Mouse (Mus musculus) liver, adult 2 months (tissue): Measurements from ENCODE around the gene Pask. TPM values are rescaled to one million over a fixed set of nuclear protein-coding genes. Genes with fewer than 3 reads are reported as not detected.

Source experiments
- DNase-seq: peaks from one replicate; pipeline ENCODE4 v3.0.0-alpha.2; 2011; ENCODE audit warnings: low read depth, low spot score; ENCODE audit errors: extremely low read depth
- H3K27ac ChIP-seq: fragments of 200-500 bp; replicated peaks from 2 replicates; pipeline ENCODE4 v1.5.1; 2012; ENCODE audit warnings: low read depth, mild to moderate bottlenecking, control low read depth, inconsistent platforms, low read length; ENCODE audit not compliant: insufficient read depth
- H3K27me3 ChIP-seq: fragments of 200-500 bp; 2 replicates; pipeline ENCODE4 v1.6.1; 2012; ENCODE audit warnings: mild to moderate bottlenecking, moderate library complexity, low read length, inconsistent platforms; ENCODE audit not compliant: control insufficient read depth, insufficient read depth
- H3K36me3 ChIP-seq: fragments of 200-500 bp; 2 replicates; pipeline ENCODE4 v1.6.1; 2012; ENCODE audit warnings: low read length, inconsistent platforms; ENCODE audit not compliant: control insufficient read depth, insufficient read depth
- H3K4me1 ChIP-seq: fragments of 200-500 bp; 2 replicates; pipeline ENCODE4 v1.6.1; 2011; ENCODE audit warnings: low read length; ENCODE audit not compliant: control insufficient read depth, insufficient read depth
- H3K4me3 ChIP-seq: fragments of 200-500 bp; 2 replicates; pipeline ENCODE4 v1.5.1; 2011; ENCODE audit warnings: low read depth, mild to moderate bottlenecking, control low read depth, low read length, moderate library complexity; ENCODE audit not compliant: insufficient read depth
- H3K79me2 ChIP-seq: fragments of 200-500 bp; 2 replicates; pipeline ENCODE4 v1.6.1; 2012; ENCODE audit warnings: inconsistent platforms, mild to moderate bottlenecking, low read length, moderate library complexity; ENCODE audit not compliant: control insufficient read depth, insufficient read depth
- H3K9ac ChIP-seq: fragments of 200-500 bp; 2 replicates; pipeline ENCODE4 v1.6.1; 2012; ENCODE audit warnings: low read depth, mild to moderate bottlenecking, control low read depth, inconsistent platforms, low read length
- CTCF ChIP-seq: fragments of 200-500 bp; IDR thresholded peaks from 2 replicates; pipeline ENCODE4 v1.5.1; 2011; ENCODE audit warnings: low read depth, low read length, control low read depth
- POLR2A ChIP-seq: fragments of 200-500 bp; IDR thresholded peaks from 2 replicates; pipeline ENCODE4 v1.6.1; 2011; ENCODE audit warnings: low read length, control low read depth; ENCODE audit not compliant: insufficient read depth; ENCODE audit errors: extremely low read depth
- WGBS: fragments of 180-500 bp; shearing (Covaris S2); methylation state at CpG from one replicate; pipeline ENCODE4 v1.1.7; 2018; 5-methylcytosine and 5-hydroxymethylcytosine counted together
- polyA plus RNA-seq: library from polyadenylated mRNA; depleted of rRNA; stranded (reverse); fragments of >200 nt; gene quantifications from 2 replicates; pipeline ENCODE4 v1.2.3, GENCODE M21; 2012
- total RNA-seq: library from RNA; depleted of rRNA; stranded (reverse); fragments of >200 nt; gene quantifications from 2 replicates; pipeline ENCODE4 v1.2.3, GENCODE M21; 2014

Pask gene
- total and polyA plus RNA-seq, 2 experiments, result 0.18 to 1.0 TPM

- Histone ChIP-seq H3K4me3 (no peak within 1 kb of the TSS), H3K27me3 (no peaks in the 10 kb centered on the region), H3K9ac (no peak within 1 kb of the TSS), H3K4me1 (peaks cover 2% of the 10 kb centered on the region; the same call in 1 of the 2 replicates), H3K36me3 (no peaks in the 10 kb centered on the region), H3K27ac (no peak within 1 kb of the TSS), H3K79me2 (no peaks in the 10 kb centered on the region)
- 70% methylated on average over 4 of the region's 4 CpGs for WGBS
- TF ChIP-seq POLR2A (no peak), CTCF (no peak)
- DNase-seq, result no peak
Measured at GRCm38 (mm10) chr1:93373665-93374064, 30.4 kb upstream of the Pask start, which contains the start of gene Ano7. Gene Ano7 (plus strand): TSS chr1:93373930.

GRCm38 (mm10) chr1:93365641-93366040, 22.4 kb upstream of the Pask start:
- no peak for TF ChIP-seq CTCF
- TF ChIP-seq POLR2A, result no peak
- peaks cover 22% of the 10 kb centered on the region for H3K36me3 ChIP-seq
- H3K4me3 ChIP-seq, result no peak overlapping the region
- DNase-seq, result no peak
- H3K4me1 ChIP-seq, result no peaks in the 10 kb centered on the region
- no peak overlapping the region for H3K9ac ChIP-seq
- H3K79me2 ChIP-seq, result no peaks in the 10 kb centered on the region
- no peak overlapping the region for H3K27ac ChIP-seq
- no peaks in the 10 kb centered on the region for H3K27me3 ChIP-seq
- WGBS, result 93% methylated on average over 6 of the region's 6 CpGs

GRCm38 (mm10) chr1:93362661-93363060, 19.4 kb upstream of the Pask start:
- Histone ChIP-seq H3K27me3 (no peaks in the 10 kb centered on the region), H3K4me3 (no peak overlapping the region), H3K79me2 (no peaks in the 10 kb centered on the region), H3K4me1 (no peaks in the 10 kb centered on the region), H3K36me3 (peaks cover 30% of the 10 kb centered on the region), H3K27ac (no peak overlapping the region), H3K9ac (no peak overlapping the region)
- DNase-seq, result no peak
- WGBS, result 90% methylated on average over 4 of the region's 4 CpGs
- no peak for TF ChIP-seq CTCF
- no peak for TF ChIP-seq POLR2A

GRCm38 (mm10) chr1:93352724-93353123, 9.4 kb upstream of the Pask start:
- TF ChIP-seq CTCF (no peak), POLR2A (no peak)
- Histone ChIP-seq H3K9ac (no peak overlapping the region), H3K4me3 (no peak overlapping the region)

GRCm38 (mm10) chr1:93349701-93350100, 6.4 kb upstream of the Pask start:
- no peaks in the 10 kb centered on the region; the same call in 1 of the 2 replicates for H3K79me2 ChIP-seq
- no peak overlapping the region for H3K27ac ChIP-seq
- H3K4me1 ChIP-seq, result no peaks in the 10 kb centered on the region
- H3K9ac ChIP-seq, result no peak overlapping the region
- WGBS, result 82% methylated on average over 4 of the region's 4 CpGs
- DNase-seq, result no peak
- H3K27me3 ChIP-seq, result no peaks in the 10 kb centered on the region
- TF ChIP-seq POLR2A (no peak), CTCF (no peak)
- no peak overlapping the region for H3K4me3 ChIP-seq
- peaks cover 47% of the 10 kb centered on the region for H3K36me3 ChIP-seq

More at GRCm38 (mm10) chr1:93352724-93353123, 9.4 kb upstream of the Pask start:
- no peak for DNase-seq
- H3K79me2 ChIP-seq, result no peaks in the 10 kb centered on the region
- H3K36me3 ChIP-seq, result peaks cover 68% of the 10 kb centered on the region
- H3K4me1 ChIP-seq, result no peaks in the 10 kb centered on the region
- no peak overlapping the region for H3K27ac ChIP-seq
- H3K27me3 ChIP-seq, result no peaks in the 10 kb centered on the region
- WGBS, result 90% methylated on average over 2 of the region's 2 CpGs

- WGBS, result 77% methylated on average over 5 of the region's 5 CpGs
- Histone ChIP-seq H3K27me3 (no peaks in the 10 kb centered on the region), H3K27ac (no peak overlapping the region), H3K4me3 (no peak overlapping the region), H3K4me1 (peaks cover 5% of the 10 kb centered on the region; the same call in 1 of the 2 replicates), H3K79me2 (peaks cover 4% of the 10 kb centered on the region; the same call in 1 of the 2 replicates), H3K9ac (no peak overlapping the region), H3K36me3 (peaks cover 27% of the 10 kb centered on the region)
- no peak for DNase-seq
- TF ChIP-seq CTCF, result no peak
- no peak for TF ChIP-seq POLR2A
Measured at GRCm38 (mm10) chr1:93347176-93347575, 3.9 kb upstream of the Pask start.
